Mouse (Mus musculus) hindbrain, embryonic 13.5 days (tissue): Measurements from ENCODE around the gene Ybx2. TPM values are rescaled to one million over a fixed set of nuclear protein-coding genes. Genes with fewer than 3 reads are reported as not detected.
"Not testable (repeated sequence)": the region's sequence is repeated elsewhere in the genome, so short reads cannot be mapped to it uniquely, and the experiment has no call there.

Experiments
- ATAC-seq: fragments of 200-750 bp; cut with Nextera tagmentation; 2 replicates; pipeline ENCODE4 v1.8.0; 2017; ENCODE audit warnings: moderate TSS enrichment; ENCODE audit not compliant: low FRiP score
- H3K27ac ChIP-seq: fragments of 300-500 bp; sonication (generic); 2 replicates; pipeline ENCODE4 v1.5.1; 2015; ENCODE audit warnings: inconsistent platforms, mild to moderate bottlenecking, moderate library complexity
- H3K27me3 ChIP-seq: fragments of 300-500 bp; sonication (generic); 2 replicates; pipeline ENCODE4 v1.6.1; 2015; ENCODE audit warnings: mild to moderate bottlenecking, inconsistent platforms
- H3K36me3 ChIP-seq: fragments of 300-500 bp; sonication (generic); 2 replicates; pipeline ENCODE4 v1.6.1; 2015; ENCODE audit warnings: mild to moderate bottlenecking, inconsistent platforms
- H3K4me1 ChIP-seq: fragments of 300-500 bp; sonication (generic); replicated peaks from 2 replicates; pipeline ENCODE4 v1.6.1; 2015; ENCODE audit warnings: inconsistent platforms
- H3K4me2 ChIP-seq: fragments of 300-500 bp; sonication (generic); 2 replicates; pipeline ENCODE4 v1.6.1; 2015; ENCODE audit warnings: inconsistent platforms, mild to moderate bottlenecking, moderate library complexity
- H3K4me3 ChIP-seq: fragments of 300-500 bp; sonication (generic); 2 replicates; pipeline ENCODE4 v1.5.1; 2015; ENCODE audit warnings: mild to moderate bottlenecking, inconsistent platforms
- H3K9ac ChIP-seq: fragments of 300-500 bp; sonication (generic); 2 replicates; pipeline ENCODE4 v1.6.1; 2015; ENCODE audit warnings: mild to moderate bottlenecking, inconsistent platforms
- H3K9me3 ChIP-seq: fragments of 300-500 bp; sonication (generic); 2 replicates; pipeline ENCODE4 v1.6.1; 2016; ENCODE audit warnings: inconsistent platforms
- WGBS: fragments of 180-500 bp; shearing (Covaris S2); methylation state at CpG from one replicate; pipeline ENCODE4 v1.1.7; 2015; 5-methylcytosine and 5-hydroxymethylcytosine counted together
- polyA plus RNA-seq: library from polyadenylated mRNA; unstranded; fragments of >200 nt; fragmentation: Nextera tagmentation; extraction: Ambion mirVana; gene quantifications from 2 replicates; pipeline ENCODE4 v1.2.1, GENCODE M21; 2015

Gene Ybx2
- polyA plus RNA-seq, 1 experiment from 2014 or later, result 7.1 TPM

GRCm38 (mm10) chr11:69930176-69930575 lies 5.4 kb upstream of the Ybx2 start:
- H3K27ac ChIP-seq, H3K4me2 ChIP-seq, H3K4me1 ChIP-seq, H3K9ac ChIP-seq, H3K9me3 ChIP-seq, H3K36me3 ChIP-seq, H3K4me3 ChIP-seq, ATAC-seq: not testable (repeated sequence)
- H3K27me3 ChIP-seq, result peaks cover 19% of the 10 kb centered on the region
- 90% methylated on average over 8 of the region's 8 CpGs for WGBS

- Histone ChIP-seq H3K9ac (no peak overlapping the region), H3K4me2 (no peak overlapping the region), H3K4me1 (peaks cover 10% of the 10 kb centered on the region), H3K9me3 (no peaks in the 10 kb centered on the region), H3K27me3 (peaks cover 24% of the 10 kb centered on the region), H3K27ac (no peak overlapping the region), H3K36me3 (no peaks in the 10 kb centered on the region), H3K4me3 (no peak overlapping the region)
- 77% methylated on average over 3 of the region's 3 CpGs for WGBS
- ATAC-seq, result no peak
Observed at GRCm38 (mm10) chr11:69930967-69931537, 4.5 kb upstream of the Ybx2 start.

GRCm38 (mm10) chr11:69931769-69932168 lies 3.8 kb upstream of the Ybx2 start:
- ATAC-seq, result no peak
- 73% methylated on average over 8 of the region's 8 CpGs for WGBS
- H3K27ac ChIP-seq, result no peak overlapping the region
- peaks cover 18% of the 10 kb centered on the region for H3K4me1 ChIP-seq
- H3K4me2 ChIP-seq, result no peak overlapping the region
- H3K9me3 ChIP-seq, result no peaks in the 10 kb centered on the region
- H3K9ac ChIP-seq, result no peak overlapping the region
- H3K4me3 ChIP-seq, result no peak overlapping the region
- peaks cover 31% of the 10 kb centered on the region for H3K27me3 ChIP-seq
- no peaks in the 10 kb centered on the region for H3K36me3 ChIP-seq

GRCm38 (mm10) chr11:69932254-69932653 lies 3.3 kb upstream of the Ybx2 start:
- Histone ChIP-seq H3K9me3 (no peaks in the 10 kb centered on the region), H3K9ac (no peak overlapping the region), H3K4me1 (peaks cover 21% of the 10 kb centered on the region), H3K27ac (no peak overlapping the region), H3K36me3 (no peaks in the 10 kb centered on the region), H3K4me2 (no peak overlapping the region), H3K4me3 (no peak overlapping the region), H3K27me3 (peaks cover 36% of the 10 kb centered on the region)
- 38% methylated on average over 3 of the region's 3 CpGs for whole genome bisulfite sequencing
- ATAC-seq, result no peak

GRCm38 (mm10) chr11:69933066-69933465 lies 2.5 kb upstream of the Ybx2 start:
- no peaks in the 10 kb centered on the region for H3K36me3 ChIP-seq
- 84% methylated on average over 4 of the region's 4 CpGs for WGBS

GRCm38 (mm10) chr11:69934169-69934568 lies 1.4 kb upstream of the Ybx2 start:
- Histone ChIP-seq H3K4me3 (peak overlapping the region; percentile 19), H3K27me3 (peaks cover 52% of the 10 kb centered on the region), H3K36me3 (no peaks in the 10 kb centered on the region), H3K9ac (no peak overlapping the region), H3K4me2 (peak overlapping the region; percentile 42), H3K9me3 (no peaks in the 10 kb centered on the region), H3K27ac (no peak overlapping the region), H3K4me1 (peaks cover 21% of the 10 kb centered on the region)
- 2% methylated on average over 18 of the region's 18 CpGs for WGBS
- no peak for ATAC-seq

More at GRCm38 (mm10) chr11:69933066-69933465, 2.5 kb upstream of the Ybx2 start:
- Histone ChIP-seq H3K27ac (no peak overlapping the region), H3K4me3 (no peak overlapping the region), H3K4me1 (peaks cover 21% of the 10 kb centered on the region), H3K9me3 (no peaks in the 10 kb centered on the region), H3K9ac (no peak overlapping the region), H3K27me3 (peaks cover 44% of the 10 kb centered on the region), H3K4me2 (no peak overlapping the region)
- ATAC-seq, result no peak

GRCm38 (mm10) chr11:69934681-69935080 lies 915 bp upstream of the Ybx2 start:
- Histone ChIP-seq H3K4me2 (peak overlapping the region; percentile 42; the same call in 1 of the 2 replicates), H3K27me3 (peaks cover 57% of the 10 kb centered on the region), H3K9me3 (no peaks in the 10 kb centered on the region), H3K27ac (no peak overlapping the region), H3K36me3 (no peaks in the 10 kb centered on the region), H3K4me1 (peaks cover 21% of the 10 kb centered on the region), H3K9ac (no peak overlapping the region), H3K4me3 (peak overlapping the region; percentile 19)
- WGBS, result 26% methylated on average over 6 of the region's 6 CpGs
- ATAC-seq, result no peak

- Histone ChIP-seq H3K27ac (no peak overlapping the region), H3K4me2 (peak overlapping the region; percentile 99), H3K36me3 (no peaks in the 10 kb centered on the region), H3K9ac (peak overlapping the region; percentile 75), H3K9me3 (no peaks in the 10 kb centered on the region), H3K27me3 (peaks cover 61% of the 10 kb centered on the region), H3K4me1 (peaks cover 25% of the 10 kb centered on the region), H3K4me3 (peak overlapping the region; percentile 61)
- 2% methylated on average over 26 of the region's 30 CpGs for WGBS
- ATAC-seq, result no peak
Observed at GRCm38 (mm10) chr11:69936156-69936555, 560 bp downstream of the Ybx2 start.

- WGBS, result 44% methylated on average over 9 of the region's 9 CpGs
- no peak overlapping the region for H3K27ac ChIP-seq
- ATAC-seq, result no peak
Observed at GRCm38 (mm10) chr11:69936714-69937347, 1.2 kb downstream of the Ybx2 start.

GRCm38 (mm10) chr11:69937385-69937784 lies 1.8 kb downstream of the Ybx2 start:
- no peak overlapping the region for H3K9ac ChIP-seq
- no peaks in the 10 kb centered on the region for H3K9me3 ChIP-seq
- no peak overlapping the region for H3K4me2 ChIP-seq
- H3K4me1 ChIP-seq, result peaks cover 25% of the 10 kb centered on the region
- H3K27me3 ChIP-seq, result peaks cover 55% of the 10 kb centered on the region
- no peak overlapping the region for H3K27ac ChIP-seq
- 50% methylated on average over 4 of the region's 4 CpGs for WGBS
- H3K4me3 ChIP-seq, result no peak overlapping the region
- no peak for ATAC-seq
- H3K36me3 ChIP-seq, result no peaks in the 10 kb centered on the region

More at GRCm38 (mm10) chr11:69936714-69937347, 1.2 kb downstream of the Ybx2 start:
- peaks cover 58% of the 10 kb centered on the region for H3K27me3 ChIP-seq
- H3K9ac ChIP-seq, result peak overlapping the region; percentile 75; the same call in 1 of the 2 replicates
- H3K4me2 ChIP-seq, result peak overlapping the region; percentile 99
- peak overlapping the region; percentile 61 for H3K4me3 ChIP-seq
- H3K4me1 ChIP-seq, result peaks cover 25% of the 10 kb centered on the region
- H3K36me3 ChIP-seq, result no peaks in the 10 kb centered on the region
- H3K9me3 ChIP-seq, result no peaks in the 10 kb centered on the region

GRCm38 (mm10) chr11:69937834-69938233 lies 2.2 kb downstream of the Ybx2 start:
- peaks cover 25% of the 10 kb centered on the region for H3K4me1 ChIP-seq
- H3K36me3 ChIP-seq, result no peaks in the 10 kb centered on the region
- H3K27ac ChIP-seq, result no peak overlapping the region
- no peak overlapping the region for H3K9ac ChIP-seq
- H3K4me2 ChIP-seq, result no peak overlapping the region
- no peak overlapping the region for H3K4me3 ChIP-seq
- no peaks in the 10 kb centered on the region for H3K9me3 ChIP-seq
- peaks cover 55% of the 10 kb centered on the region for H3K27me3 ChIP-seq
- no peak for ATAC-seq
- 72% methylated on average over 5 of the region's 5 CpGs for WGBS

- ATAC-seq, result no peak
- Histone ChIP-seq H3K9me3 (no peaks in the 10 kb centered on the region), H3K27me3 (peaks cover 55% of the 10 kb centered on the region), H3K36me3 (no peaks in the 10 kb centered on the region), H3K4me1 (peaks cover 25% of the 10 kb centered on the region), H3K4me3 (no peak overlapping the region), H3K9ac (peak overlapping the region; percentile 35; the same call in 1 of the 2 replicates), H3K27ac (no peak overlapping the region), H3K4me2 (no peak overlapping the region)
- 36% methylated on average over 9 of the region's 9 CpGs for WGBS
Observed at GRCm38 (mm10) chr11:69938401-69938979, 2.9 kb downstream of the Ybx2 start.
